Mouse (Mus musculus): Measurements from ENCODE around the gene Calr3. TPM values are rescaled to one million over a fixed set of nuclear protein-coding genes. Genes with fewer than 3 reads are reported as not detected.
A peak's percentile ranks its signal among the peaks of the same experiment; 100 is the strongest.

Calr3 gene
- polyA plus RNA-seq, 1 experiment: 0.31 TPM

DNA sequence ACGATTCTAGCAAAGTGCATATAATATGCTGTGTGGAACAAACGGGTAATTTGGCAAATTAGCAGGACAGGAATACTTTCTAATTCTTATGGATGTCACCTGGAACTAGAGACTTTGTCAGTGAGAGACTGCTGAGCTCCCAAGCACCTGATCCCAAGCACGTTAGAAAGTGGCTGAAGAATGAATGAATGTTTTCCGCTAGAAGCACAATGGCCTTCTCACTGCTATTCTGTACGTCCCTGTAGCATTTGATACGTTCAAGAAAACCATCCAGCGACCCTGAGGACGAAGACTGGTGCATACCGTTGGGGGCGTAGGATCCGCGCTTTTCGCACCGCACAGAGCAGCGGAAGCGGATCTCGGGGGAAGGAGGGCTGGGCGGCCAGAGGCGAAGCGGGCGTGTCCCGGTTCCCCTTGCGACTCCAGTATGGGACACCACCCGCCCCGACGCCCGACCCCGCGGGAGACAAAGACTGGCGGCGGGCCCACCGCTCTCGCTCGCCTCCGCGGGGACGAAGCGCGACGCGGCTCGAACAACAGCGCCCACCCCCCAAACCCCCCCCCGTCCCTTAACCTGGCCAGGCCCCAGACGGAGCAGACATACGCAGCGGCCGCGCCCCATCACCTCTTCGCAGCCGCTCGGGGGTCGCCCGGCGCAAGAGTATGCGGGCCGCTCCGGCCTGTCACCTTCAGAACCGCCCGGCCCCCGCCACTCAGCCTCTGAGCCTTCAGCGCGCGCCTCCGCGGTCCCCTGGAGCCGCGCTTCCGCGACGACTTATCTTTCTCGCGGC lies 22.9 kb downstream of the Calr3 start:
- under 1% methylated on average over 71 of the region's 73 CpGs for WGBS
- no peaks in the 10 kb centered on the region for H3K36me3 ChIP-seq (ENCODE audit: control insufficient read depth, insufficient read depth, low read length)
- H3K4me1 ChIP-seq (replicated peaks; ENCODE audit: control insufficient read depth, insufficient read depth, low read length): peaks cover 11% of the 10 kb centered on the region
- H3K4me3 ChIP-seq (ENCODE audit: control insufficient read depth, insufficient read depth, low read length): peak overlapping the region; percentile 74
- TF ChIP-seq CTCF (IDR thresholded peaks at IDR 0.05; ENCODE audit: borderline replicate concordance, control insufficient read depth, extremely low read depth, insufficient read depth, low read length, poor library complexity): no peak
- TF ChIP-seq POLR2A (IDR thresholded peaks at IDR 0.05; ENCODE audit: control insufficient read depth, extremely low read depth, insufficient read depth, low read length, poor library complexity): no peak
- H3K27me3 ChIP-seq (ENCODE audit: control insufficient read depth, insufficient read depth, low read length): no peaks in the 10 kb centered on the region
- peak; percentile 61 for DNase-seq
- H3K27ac ChIP-seq (ENCODE audit: control insufficient read depth, insufficient read depth, low read length): no peak overlapping the region

DNA sequence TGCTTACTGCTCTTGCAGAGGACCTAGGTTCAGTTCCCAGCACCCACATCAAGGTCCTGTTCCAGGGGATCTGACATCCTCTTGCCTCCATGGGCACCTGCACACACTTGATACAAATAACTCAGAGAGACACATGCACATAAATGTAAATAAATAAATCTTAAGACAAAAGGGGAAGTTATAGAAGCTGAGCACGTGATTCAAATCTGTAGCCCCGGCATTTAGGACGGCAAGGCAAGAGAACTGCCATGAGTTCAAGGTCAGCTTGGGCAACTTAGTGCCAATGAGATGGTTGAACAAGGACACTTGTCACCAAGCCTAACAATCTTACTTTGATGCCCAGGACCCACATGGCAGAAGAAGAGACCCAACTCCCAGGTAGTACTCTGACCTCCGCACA lies 25.6 kb downstream of the Calr3 start:
- no peak overlapping the region for H3K27ac ChIP-seq (ENCODE audit: control insufficient read depth, insufficient read depth, low read length)
- TF ChIP-seq CTCF (IDR thresholded peaks at IDR 0.05; ENCODE audit: borderline replicate concordance, control insufficient read depth, extremely low read depth, insufficient read depth, low read length, poor library complexity): no peak
- no peak for TF ChIP-seq POLR2A (IDR thresholded peaks at IDR 0.05; ENCODE audit: control insufficient read depth, extremely low read depth, insufficient read depth, low read length, poor library complexity)
- H3K27me3 ChIP-seq (ENCODE audit: control insufficient read depth, insufficient read depth, low read length): no peaks in the 10 kb centered on the region
- H3K4me1 ChIP-seq (replicated peaks; ENCODE audit: control insufficient read depth, insufficient read depth, low read length): peaks cover 11% of the 10 kb centered on the region
- no peak overlapping the region for H3K4me3 ChIP-seq (ENCODE audit: control insufficient read depth, insufficient read depth, low read length)
- 91% methylated on average over 4 of the region's 4 CpGs for WGBS
- no peak for DNase-seq
- no peaks in the 10 kb centered on the region for H3K36me3 ChIP-seq (ENCODE audit: control insufficient read depth, insufficient read depth, low read length)

DNA sequence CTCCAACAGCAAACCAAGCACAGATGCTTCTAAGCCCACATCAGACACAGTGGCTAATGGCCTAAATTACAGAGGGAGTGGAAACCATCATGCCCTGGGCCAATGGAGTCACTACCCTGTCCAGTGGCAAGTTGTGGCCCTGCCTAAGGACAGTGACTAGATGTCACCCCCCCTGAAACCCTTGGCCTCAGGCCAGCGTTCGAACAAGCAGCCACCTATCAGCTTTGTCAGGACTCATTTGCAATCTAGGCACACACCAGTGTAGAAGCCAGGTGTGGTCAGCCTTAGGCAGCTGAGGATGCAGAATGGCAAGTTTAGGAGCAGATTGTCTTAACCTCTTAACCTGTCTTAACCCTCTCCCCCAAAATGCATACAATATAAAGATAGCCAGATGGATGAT lies 28.4 kb downstream of the Calr3 start:
- no peak overlapping the region for H3K27ac ChIP-seq (ENCODE audit: control insufficient read depth, insufficient read depth, low read length)
- no peak overlapping the region for H3K4me3 ChIP-seq (ENCODE audit: control insufficient read depth, insufficient read depth, low read length)
- H3K36me3 ChIP-seq (ENCODE audit: control insufficient read depth, insufficient read depth, low read length): no peaks in the 10 kb centered on the region
- TF ChIP-seq POLR2A (IDR thresholded peaks at IDR 0.05; ENCODE audit: control insufficient read depth, extremely low read depth, insufficient read depth, low read length, poor library complexity) (no peak), CTCF (IDR thresholded peaks at IDR 0.05; ENCODE audit: borderline replicate concordance, control insufficient read depth, extremely low read depth, insufficient read depth, low read length, poor library complexity) (no peak)
- H3K27me3 ChIP-seq (ENCODE audit: control insufficient read depth, insufficient read depth, low read length): no peaks in the 10 kb centered on the region
- peaks cover 17% of the 10 kb centered on the region for H3K4me1 ChIP-seq (replicated peaks; ENCODE audit: control insufficient read depth, insufficient read depth, low read length)
- 91% methylated on average over 2 of the region's 2 CpGs for whole genome bisulfite sequencing
- DNase-seq: no peak

DNA sequence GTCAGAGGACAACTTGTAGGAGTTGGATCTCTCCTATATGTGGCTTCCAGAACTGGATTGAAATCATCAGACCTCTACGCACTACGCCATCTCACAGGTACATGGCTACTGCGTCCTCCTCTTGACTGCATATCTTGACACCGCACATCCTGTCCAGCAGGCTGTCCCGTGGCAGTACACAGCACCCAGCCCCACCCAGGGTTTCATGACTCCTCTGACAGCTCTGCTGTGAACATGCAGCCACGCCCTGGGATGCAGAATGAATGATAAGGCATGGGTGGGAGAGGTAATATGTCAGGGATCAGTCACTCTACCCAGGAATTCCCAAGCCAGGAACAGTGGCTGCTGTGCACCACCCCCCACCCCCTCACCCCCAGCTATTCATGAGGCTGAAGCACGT lies 29.8 kb downstream of the Calr3 start:
- Histone ChIP-seq H3K4me1 (replicated peaks; ENCODE audit: control insufficient read depth, insufficient read depth, low read length) (peaks cover 20% of the 10 kb centered on the region), H3K27me3 (ENCODE audit: control insufficient read depth, insufficient read depth, low read length) (no peaks in the 10 kb centered on the region), H3K27ac (ENCODE audit: control insufficient read depth, insufficient read depth, low read length) (no peak overlapping the region), H3K36me3 (ENCODE audit: control insufficient read depth, insufficient read depth, low read length) (no peaks in the 10 kb centered on the region), H3K4me3 (ENCODE audit: control insufficient read depth, insufficient read depth, low read length) (no peak overlapping the region)
- DNase-seq: no peak
- WGBS: 96% methylated on average over 7 of the region's 7 CpGs
- TF ChIP-seq POLR2A (IDR thresholded peaks at IDR 0.05; ENCODE audit: control insufficient read depth, extremely low read depth, insufficient read depth, low read length, poor library complexity): no peak
- no peak for TF ChIP-seq CTCF (IDR thresholded peaks at IDR 0.05; ENCODE audit: borderline replicate concordance, control insufficient read depth, extremely low read depth, insufficient read depth, low read length, poor library complexity)

DNA sequence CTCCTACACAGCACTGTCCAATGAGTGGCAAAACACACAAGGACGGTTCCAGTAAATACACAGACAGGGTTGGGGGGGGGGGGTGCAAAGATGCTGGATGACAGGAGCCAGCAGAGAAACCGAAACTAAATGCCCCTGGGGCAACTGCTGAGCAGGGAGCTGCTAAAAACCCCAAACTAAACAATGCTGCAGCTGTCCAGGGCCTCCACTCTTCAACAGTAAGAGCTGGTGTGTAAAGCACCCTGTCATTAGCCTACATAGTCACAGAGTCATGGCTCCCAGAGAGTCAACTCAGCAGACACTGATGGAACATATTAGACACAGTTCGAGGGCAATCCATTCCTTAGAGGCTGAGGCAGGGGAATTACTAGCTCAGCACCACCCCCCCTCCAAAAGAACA lies 34.2 kb downstream of the Calr3 start:
- 36% methylated on average over 3 of the region's 3 CpGs for WGBS
- Histone ChIP-seq H3K4me3 (ENCODE audit: control insufficient read depth, insufficient read depth, low read length) (no peak overlapping the region), H3K36me3 (ENCODE audit: control insufficient read depth, insufficient read depth, low read length) (no peaks in the 10 kb centered on the region), H3K4me1 (replicated peaks; ENCODE audit: control insufficient read depth, insufficient read depth, low read length) (peaks cover 17% of the 10 kb centered on the region), H3K27ac (ENCODE audit: control insufficient read depth, insufficient read depth, low read length) (0 out of 2 replicates have a peak overlapping the region, but pooled peaks have one; percentile 7), H3K27me3 (ENCODE audit: control insufficient read depth, insufficient read depth, low read length) (no peaks in the 10 kb centered on the region)
- DNase-seq: no peak
- TF ChIP-seq POLR2A (IDR thresholded peaks at IDR 0.05; ENCODE audit: control insufficient read depth, extremely low read depth, insufficient read depth, low read length, poor library complexity): no peak
- no peak for TF ChIP-seq CTCF (IDR thresholded peaks at IDR 0.05; ENCODE audit: borderline replicate concordance, control insufficient read depth, extremely low read depth, insufficient read depth, low read length, poor library complexity)

DNA sequence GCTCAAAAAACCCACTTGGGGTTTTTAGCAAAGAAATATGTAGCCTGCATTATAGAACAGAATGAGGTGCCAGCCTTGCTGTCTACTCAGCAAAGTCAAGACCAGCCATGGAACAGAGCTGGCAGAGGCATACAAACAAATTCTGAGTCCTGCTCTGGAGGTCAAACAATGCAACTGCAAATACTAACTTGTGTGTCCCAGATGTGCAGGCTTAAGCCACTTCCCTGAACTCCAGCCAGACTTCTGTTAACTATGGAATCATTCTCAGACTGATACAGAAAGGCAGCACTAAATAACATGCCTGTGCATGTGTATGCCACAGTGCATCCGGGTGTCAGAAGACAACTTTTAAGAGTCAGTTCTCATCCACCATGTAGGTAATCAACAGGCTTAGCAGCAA lies 35.8 kb downstream of the Calr3 start:
- TF ChIP-seq CTCF (IDR thresholded peaks at IDR 0.05; ENCODE audit: borderline replicate concordance, control insufficient read depth, extremely low read depth, insufficient read depth, low read length, poor library complexity) (no peak), POLR2A (IDR thresholded peaks at IDR 0.05; ENCODE audit: control insufficient read depth, extremely low read depth, insufficient read depth, low read length, poor library complexity) (no peak)
- Histone ChIP-seq H3K27me3 (ENCODE audit: control insufficient read depth, insufficient read depth, low read length) (no peaks in the 10 kb centered on the region), H3K27ac (ENCODE audit: control insufficient read depth, insufficient read depth, low read length) (no peak overlapping the region), H3K36me3 (ENCODE audit: control insufficient read depth, insufficient read depth, low read length) (no peaks in the 10 kb centered on the region), H3K4me1 (replicated peaks; ENCODE audit: control insufficient read depth, insufficient read depth, low read length) (peaks cover 17% of the 10 kb centered on the region), H3K4me3 (ENCODE audit: control insufficient read depth, insufficient read depth, low read length) (no peak overlapping the region)
- DNase-seq: no peak
- 91% methylated on average over 1 of the region's 1 CpGs for WGBS

Data from thymus, adult 2 months (tissue).